Mouse (Mus musculus) MEL-GATA-1-ER (cell line): ENCODE results near the gene Lurap1.

Experiments
- DNase-seq: peaks from one replicate; pipeline ENCODE4 v3.0.0-alpha.2; 2012; ENCODE audit warnings: low read depth; ENCODE audit errors: extremely low read depth

Gene Lurap1

DNA sequence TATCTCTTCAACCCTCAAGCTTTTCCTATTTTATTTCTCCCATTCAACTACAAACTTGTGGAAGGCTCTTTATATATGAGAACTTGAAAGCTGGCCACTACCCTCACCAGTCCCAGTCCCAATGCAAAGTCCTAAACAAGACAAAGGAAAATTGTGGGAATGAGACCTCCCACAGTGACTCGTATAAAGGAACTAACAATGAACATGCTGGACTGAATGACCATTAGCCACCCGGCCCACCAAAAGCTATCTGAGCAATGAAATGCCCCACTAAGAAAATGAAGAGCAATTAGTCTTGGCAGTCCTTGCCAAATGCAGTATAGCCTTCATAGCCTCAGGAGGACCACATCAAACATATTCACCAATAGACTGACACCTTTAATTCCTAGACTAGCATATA lies 39.7 kb downstream of the Lurap1 start:
- DNase-seq, result no peak

DNA sequence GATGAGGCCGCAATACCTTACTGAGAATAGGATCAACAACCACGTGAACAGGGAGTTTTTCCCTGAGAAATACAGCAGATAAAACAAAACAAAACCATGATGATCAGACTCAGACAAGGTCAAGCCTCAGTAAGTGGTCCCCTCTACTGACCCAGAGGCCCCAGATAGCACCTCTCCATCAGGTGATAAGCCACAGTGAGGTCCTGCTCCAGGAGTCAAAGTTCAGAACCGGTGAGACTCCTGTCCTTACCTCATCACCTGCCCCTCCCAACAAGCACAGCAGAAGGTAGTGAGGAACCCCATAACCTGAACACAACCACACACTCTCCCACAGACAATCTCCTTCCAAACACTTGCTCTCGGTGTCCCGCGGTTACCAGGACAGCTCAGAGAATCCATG lies 40.4 kb downstream of the Lurap1 start:
- no peak for DNase-seq

DNA sequence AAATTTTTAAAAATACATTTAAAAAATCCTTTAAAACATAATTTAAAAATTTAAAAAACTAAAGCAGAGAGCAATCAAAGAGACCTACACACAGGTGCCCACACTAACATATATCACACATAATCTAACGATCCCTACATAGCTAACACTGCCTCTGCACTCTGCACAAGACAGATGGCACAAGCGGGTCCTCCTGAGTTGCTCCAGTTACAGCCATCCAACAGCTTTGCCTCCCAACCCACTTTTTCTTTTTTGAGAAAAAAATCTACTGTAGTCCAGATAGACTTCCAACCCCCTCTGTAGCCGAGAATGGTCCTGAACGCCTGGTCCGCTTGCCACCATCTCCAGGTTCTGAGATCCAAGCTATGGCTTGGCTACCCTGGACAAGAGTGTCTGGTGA lies 45.9 kb downstream of the Lurap1 start:
- no peak for DNase-seq

DNA sequence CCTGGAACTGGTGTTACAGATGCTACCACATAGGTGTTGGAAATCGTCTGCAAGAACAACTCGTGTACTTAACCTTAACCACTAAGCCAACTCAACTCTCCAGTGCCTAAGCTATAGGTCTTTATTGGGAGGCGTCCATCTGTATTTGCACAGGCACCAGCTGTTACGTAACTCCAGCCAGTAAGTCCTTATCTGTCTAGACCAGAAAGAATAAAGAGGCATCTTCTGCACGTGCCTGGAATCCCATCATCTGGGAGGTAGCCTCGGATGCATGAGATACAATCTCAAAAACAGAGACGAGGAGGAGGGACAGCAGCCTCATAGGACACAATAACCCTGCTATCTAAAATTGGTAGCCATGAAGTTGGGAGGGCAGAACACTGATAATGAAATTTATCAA lies 50.2 kb downstream of the Lurap1 start:
- peak; percentile 32 for DNase-seq

DNA sequence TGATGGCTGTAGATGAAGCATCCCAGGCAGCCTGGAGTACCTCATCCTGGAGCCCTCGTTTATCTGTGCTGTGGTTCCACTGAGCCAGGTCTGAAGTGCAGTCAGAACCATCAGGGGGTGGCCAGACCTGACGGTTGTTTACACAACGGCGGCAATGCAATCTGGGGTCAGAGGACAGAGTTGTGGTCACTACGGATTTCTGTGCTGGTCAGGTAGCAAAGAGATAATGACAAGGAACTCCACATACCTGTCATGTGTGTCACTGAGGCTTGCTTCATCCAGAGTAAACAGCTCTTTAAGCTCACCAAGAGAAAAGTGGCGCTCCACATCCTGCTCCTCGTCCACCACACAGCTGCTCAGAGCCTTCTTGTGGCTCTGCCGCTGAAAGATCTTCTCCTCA lies 53.9 kb downstream of the Lurap1 start:
- no peak for DNase-seq

DNA sequence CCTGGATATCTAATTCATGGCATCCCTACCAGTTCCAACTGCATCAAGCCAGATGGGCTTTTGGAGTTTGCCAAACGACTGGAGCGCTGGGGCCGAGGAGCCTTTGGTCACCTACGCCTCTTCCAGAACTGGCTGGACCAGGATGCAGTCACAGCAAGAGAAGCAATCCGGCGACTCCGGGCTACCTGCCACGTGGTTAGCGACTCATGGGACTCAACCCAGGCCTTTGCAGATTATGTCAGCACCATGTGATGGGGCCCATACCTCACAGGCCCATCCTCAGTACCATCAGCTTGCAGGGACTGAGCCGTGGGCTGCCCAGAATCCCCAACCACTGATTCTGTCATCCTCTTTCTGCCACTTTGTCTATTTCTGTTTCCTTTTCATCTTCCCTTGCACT lies 54.8 kb downstream of the Lurap1 start:
- no peak for DNase-seq

DNA sequence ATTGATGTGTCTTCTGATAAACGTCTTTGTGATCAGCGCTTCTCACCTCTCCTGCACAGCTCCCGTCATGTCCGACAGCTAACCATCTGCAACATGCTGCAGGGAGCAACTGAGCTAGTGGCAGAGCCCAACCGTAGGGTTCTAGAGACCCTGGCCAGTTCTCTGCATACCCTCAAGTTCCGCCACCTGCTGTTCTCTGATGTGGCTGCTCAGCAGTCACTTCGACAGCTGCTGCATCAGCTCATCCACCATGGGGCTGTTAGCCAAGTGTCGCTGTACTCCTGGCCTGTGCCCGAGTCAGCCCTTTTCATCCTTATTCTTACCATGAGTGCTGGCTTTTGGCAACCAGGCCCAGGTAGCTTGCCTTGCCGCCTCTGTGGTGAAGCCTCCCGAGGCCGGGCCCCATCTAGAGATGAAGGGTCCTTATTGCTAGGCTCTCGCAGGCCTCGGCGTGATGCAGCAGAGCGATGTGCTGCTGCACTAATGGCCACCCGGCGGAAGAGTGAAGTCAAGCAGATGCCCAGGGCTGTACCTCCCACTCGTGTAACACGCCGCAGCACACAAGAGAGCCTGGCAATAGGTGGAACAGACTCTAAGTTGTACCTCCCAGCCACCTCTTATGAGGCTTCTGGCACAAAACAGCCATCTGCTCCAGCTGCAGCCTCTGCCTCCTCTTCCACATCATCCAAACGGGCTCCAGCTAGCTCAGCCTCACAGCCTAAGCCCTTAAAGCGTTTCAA lies 62.5 kb downstream of the Lurap1 start:
- DNase-seq, result no peak
